Mouse (Mus musculus): ENCODE measurements around the gene Gm10447.

The Gm10447 gene

DNA sequence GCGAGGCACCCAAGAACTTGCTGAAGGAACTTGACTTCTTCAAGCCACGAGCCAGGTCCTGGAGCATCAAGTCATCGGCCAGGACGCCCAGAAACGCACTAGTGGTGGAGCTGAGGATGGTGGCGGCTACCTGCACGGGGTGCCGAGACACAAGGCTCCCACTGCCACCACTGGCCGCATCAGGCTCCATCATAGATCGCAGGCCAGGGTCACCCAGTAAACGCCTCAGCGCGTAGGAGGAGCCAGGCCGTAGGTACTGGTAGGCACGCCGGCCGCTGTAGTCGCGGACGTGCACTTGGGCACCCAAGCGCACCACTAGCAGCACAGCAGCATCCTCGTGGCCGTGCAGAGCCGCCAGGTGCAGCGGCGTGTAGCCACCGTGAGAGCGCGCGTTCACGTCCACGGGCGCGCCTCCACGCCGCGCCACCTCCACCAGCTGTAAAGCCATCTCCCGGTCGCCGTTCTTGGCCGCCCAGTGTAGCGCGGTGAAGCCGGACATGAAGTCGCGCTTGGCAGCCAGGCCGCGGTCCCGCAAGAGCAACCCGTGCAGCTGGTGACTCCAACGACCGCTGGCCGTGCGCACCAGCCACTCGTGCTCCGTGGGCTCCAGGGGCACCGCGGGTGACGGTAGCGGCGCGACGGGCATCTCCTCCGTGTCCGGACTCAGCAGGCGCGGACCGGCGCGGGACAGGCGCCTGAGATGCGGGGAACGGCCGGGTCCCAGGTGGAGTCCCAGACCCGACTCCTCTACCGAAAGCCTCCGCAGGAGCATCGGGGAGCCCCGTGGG, 21.7 kb upstream of the Gm10447 start:
- DNase-seq (ENCODE audit: low spot score in 2 of 2): peak; percentile 37 to 53

DNA sequence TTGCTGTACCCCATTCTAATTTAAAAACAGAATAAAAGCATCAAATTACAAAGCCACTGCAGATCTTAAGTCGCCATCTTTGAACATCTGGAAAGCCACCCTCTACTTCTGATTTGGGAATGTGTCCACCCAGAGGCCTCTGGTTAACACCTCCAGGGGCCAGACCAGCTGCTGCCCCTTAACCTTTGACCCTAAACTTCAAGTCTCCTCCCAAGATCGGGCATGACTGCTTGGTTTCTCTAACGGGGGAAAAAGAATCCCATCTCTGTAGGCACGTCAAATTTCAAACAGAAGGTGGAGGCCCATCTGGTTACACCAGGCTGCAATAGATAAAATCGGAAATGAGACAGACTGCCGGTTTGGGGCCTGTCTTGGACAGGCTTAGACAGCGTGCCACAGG, 20.9 kb upstream of the Gm10447 start:
- DNase-seq (ENCODE audit: low spot score in 2 of 2): no peak

DNA sequence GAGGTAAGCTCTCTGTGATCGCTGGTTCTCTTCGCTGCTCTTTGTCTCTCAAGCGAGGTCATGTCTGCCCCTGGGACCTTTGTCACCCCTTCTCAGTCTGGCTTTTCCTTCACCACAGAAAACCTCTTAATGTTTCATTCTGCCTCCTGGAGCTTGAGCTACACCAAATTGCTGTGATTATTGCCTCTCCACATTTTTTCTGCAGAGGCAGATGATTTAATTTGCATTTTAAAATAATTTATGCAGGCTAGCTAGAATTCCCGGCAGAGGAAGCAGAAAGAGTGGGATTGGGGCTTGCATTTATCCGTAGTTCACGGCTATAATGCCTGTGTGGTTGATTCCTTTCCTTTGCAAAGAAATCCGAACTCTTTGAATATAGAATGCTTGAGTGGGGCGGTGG, 18.7 kb upstream of the Gm10447 start:
- no peak for DNase-seq (ENCODE audit: low spot score in 2 of 2)

DNA sequence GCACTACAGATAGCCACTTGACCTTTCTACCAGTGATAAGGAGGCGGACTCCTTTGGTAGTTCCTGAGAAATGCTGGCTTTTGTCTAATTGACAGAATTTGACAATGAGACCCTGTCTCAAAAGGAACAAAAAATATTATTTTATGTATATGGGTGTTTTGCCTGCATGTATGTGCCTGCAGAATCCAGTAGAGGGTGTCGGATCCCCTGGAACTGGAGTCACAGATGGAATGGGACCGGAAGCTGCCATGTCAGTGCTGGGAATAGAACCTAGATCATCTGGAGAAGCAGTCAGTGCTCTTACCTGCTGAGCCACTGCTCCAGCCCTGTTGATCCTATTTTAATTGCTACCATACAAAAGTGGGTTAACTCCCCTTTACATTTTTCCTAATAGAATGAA, 15.8 kb upstream of the Gm10447 start:
- DNase-seq (ENCODE audit: low spot score in 2 of 2): no peak

DNA sequence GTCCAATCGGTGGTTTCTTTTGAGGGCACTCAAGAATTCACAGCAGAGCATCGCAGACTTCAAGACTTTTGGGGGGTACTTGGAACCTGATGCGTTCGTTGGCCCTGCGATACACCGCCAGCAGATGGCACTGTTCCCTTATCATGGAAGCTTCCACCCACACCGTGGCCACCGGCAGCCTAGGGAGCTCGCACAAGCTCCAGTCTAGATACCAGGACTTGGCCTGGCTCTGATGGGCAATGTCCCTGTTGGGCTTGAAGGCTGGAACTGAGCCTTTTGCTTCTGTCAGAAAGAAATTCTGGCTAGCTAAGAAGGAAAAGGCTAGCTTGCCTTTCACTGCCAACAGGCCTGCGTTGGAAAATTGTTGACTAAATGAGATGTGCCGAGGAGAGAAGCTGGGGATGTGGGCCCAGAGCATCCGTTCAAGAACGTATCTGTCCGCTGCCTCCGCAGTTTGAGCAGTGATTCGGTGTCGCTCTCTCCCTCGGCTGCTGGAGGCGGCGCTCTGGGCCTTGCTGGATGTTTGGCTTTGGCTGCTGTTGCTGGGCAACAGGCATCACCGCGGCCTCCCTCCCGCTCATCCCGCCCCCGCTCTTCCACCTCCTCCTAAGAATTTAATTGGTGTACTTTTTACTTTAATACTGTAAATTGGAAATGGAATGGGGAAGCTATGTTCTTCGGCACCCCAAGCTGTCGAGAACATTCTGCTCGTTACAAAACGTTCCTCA, 13.2 kb upstream of the Gm10447 start, which contains the start of gene Gm9837:
TSS of gene Gm9837 (minus strand) at position 512 of the 728 bp plus-strand sequence.
- peak; percentile 97 to 98 for DNase-seq (ENCODE audit: low spot score in 2 of 2)

DNA sequence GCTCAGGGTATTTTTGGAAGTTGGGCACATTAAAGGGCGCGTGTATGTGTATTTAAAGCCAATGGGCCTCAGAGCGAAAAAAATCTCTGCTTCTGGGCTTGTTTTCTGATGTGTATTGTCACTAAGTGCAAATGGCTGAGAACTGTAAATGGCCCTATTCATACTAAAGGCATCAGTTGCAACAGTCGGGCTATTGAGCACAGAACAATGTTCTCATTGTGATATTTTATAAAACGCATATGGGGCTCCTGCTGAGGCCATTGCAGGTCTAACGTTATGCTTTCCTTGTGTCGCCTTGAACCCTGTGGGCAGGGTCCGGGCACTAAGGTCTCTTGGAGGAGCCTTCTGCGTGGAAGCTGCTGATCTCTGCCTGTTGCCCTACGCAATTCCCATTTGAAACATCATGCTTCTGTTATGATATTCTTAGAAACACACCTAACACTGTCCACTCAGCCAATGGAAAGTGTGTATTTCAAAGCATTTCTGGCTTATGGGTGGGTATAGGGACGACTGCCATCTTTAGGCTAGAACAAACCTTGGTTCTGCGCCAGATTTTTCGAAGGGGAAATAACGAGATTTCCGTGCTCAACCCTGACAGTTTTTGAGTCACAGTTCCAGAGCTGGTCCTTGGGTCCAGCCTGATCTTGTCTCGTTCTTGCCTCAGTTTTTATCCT, 12.5 kb upstream of the Gm10447 start:
- peak; percentile 25 to 53 for DNase-seq (ENCODE audit: low spot score in 2 of 2)

DNA sequence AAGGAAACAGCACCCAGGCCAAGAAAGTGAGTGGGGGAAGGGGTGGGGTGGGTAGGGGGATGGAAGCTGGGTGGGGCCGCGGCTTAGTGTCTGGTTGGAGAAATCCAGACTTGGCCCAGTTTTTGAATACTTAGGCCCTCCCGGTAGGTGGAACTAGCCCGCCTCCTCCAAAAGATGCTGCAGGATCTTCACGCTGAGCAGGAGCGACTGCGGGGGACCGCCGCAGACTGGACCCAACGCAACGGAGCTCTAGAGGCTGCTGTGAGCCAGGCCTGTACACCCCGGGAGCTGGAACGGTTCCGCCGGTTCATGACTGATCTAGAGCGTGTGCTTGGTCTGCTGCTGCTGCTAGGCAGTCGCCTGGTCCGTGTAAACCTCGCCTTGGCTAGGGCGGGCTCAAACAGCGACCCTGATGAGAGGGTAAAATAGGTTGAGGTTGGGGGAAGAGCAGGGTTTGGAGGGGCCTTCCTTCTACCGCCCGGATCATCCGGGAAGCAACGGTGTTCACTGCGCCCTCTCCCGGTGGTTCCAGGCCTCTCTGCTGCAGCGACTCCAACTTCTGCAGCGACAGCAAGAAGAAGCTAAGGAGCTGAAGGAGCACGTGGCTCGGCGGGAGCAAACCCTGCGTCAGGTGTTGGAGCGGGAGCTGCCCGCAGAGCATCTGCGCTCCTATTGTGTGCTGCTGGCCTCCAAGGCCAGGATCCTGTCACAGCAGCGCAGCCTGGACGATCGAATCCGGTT, 9.5 kb upstream of the Gm10447 start:
- DNase-seq (ENCODE audit: low spot score in 2 of 2): peak; percentile 86 to 87

DNA sequence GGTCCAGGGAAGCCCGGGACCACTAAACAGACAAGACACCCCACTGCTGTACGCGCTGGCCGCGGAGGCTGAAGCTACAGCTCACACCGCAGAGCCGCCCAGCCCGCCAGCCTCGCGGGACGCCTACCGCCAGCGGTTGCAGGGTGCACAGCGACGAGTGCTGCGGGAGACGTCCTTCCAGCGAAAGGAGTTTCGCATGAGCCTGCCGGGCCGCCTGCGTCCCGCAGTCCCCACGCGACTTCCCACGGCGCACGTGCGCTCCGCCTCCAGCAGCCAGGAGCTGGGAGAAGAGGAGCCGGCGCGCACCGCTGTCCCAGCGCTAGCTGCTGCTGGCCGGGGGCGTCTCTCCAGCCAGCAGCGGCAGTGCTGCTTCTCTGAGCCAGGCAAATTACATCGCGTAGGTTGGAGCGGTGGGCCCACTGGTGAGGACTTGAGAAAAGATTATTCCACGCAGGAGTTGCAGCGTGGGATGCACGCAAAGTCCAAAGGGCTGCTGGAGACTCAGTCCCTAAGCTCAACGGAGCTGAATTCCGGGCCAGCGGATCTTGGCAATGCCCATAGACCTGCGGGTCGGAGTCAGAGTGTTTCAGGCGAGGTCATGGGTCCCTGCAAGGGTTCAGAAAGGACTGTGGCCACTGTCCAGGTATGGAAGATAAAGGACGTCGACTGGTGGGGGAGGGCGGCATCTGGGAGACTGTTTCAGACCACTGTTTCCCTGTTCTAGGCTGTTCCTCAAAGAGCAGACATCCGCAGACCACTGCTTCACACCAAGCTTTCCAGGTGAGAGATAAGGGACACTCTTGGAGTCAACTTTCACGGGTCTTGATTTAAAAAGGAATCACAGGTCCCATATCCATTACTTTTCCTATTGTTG, 6.9 kb upstream of the Gm10447 start:
- DNase-seq (ENCODE audit: low spot score in 2 of 2): peak; percentile 67 to 74

DNA sequence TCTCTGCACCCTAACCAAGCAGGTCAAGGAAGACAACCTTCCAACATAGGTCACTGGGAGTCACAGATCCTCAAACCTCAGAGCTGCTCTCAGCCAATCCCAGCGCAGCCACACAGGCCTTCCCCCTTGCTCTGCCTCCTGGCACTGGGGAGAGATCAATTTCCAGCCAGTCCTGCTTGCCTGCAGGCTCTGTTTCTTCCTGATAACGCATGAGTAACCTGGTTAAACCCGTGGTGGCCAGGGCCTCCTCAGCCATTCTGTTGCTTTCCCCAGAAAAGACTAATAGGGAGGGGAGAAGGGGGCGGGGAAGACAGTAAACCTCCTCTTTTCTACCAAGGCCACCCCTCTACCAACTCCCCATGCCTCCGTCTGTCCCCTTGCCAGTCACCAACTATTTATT, 4.8 kb upstream of the Gm10447 start:
- no peak for DNase-seq (ENCODE audit: low spot score in 2 of 2)

DNA sequence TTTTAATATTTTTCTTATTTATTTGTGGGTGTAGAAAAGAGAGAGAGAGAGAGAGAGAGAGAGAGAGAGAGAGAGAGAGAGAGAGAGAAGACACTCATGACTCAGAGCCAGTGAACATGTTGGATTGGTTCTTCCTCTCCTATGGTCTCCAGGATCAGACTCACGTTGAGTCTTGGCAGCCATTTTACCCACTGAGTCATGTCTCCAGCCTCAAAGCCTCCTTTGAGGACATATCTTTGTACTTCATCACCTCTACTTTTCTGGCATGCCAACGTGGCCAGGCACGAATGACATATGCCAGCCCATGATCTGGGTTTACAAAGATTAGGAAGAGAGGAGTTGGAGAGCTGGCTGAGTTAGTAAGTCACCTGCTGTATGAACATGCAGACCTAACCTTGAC, 3.3 kb upstream of the Gm10447 start:
- no peak for DNase-seq (ENCODE audit: low spot score in 2 of 2)

DNA sequence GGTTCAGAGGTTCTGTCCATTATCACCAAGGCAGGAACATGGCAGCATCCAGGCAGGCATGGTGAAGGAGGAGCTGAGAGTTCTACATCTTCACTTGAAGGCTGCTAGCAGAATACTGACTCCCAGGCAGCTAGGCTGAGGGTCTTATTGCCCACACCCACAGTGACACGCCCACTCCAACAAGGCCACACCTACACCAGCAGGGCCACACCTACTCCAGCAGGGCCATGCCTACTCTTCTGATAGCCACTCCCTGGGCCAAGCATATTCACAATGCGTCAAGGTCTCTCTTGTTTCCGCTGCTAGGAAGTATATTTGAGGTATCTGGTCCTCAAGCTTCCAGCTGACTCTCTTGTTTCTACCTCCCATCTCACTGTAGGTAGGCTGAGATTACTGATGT, 2.1 kb upstream of the Gm10447 start:
- no peak for DNase-seq (ENCODE audit: low spot score in 2 of 2)

DNA sequence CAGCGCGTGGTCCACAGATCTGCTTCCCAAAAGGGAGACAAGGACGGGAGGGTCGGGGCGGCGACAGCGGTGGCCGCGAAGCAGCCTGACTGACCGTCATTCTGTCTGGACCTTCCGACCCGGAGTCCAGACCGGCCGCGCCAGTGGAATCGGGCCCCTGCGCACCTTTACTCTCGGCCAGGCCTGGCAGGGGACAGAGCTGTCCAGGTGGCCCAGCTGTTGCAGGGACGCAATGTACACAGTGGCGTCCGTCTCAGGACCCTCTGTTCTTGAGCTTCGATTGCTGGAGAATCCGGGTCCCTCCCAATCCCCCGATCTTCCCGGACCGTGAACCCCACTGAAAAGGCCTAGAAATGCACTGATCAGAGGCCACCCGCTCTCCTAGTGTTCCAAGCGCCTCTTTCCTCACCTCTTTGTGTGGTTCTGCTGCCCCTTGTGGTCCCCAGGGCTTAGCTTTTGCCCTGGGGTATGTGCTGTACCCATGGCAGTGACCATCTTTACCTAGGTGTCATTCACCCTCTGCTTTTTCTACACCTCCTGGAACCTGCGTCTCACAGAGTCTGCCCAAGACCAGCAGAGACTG, 553 bp upstream of the Gm10447 start:
- DNase-seq (ENCODE audit: low spot score in 2 of 2): no peak

DNA sequence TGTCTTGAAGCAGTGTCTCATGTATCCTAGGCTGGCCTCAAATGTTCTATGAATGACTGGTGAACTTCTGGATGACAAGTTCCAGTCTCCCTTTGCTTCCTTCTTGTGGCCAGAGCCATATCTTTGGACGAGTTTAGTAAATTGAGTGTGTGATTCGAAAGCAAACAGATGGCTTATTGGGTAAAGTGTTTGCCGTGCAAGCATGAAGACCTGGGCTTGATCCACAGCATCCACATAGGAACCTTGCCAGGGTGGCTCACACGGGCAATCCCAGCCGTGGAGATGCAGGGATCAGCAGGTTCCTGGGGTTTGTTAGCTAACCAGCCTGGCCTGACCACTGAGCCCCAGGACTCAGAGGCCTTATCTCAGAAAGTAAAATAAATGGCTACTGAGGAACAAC, 3.9 kb downstream of the Gm10447 start:
- DNase-seq (ENCODE audit: low spot score in 2 of 2): no peak

DNA sequence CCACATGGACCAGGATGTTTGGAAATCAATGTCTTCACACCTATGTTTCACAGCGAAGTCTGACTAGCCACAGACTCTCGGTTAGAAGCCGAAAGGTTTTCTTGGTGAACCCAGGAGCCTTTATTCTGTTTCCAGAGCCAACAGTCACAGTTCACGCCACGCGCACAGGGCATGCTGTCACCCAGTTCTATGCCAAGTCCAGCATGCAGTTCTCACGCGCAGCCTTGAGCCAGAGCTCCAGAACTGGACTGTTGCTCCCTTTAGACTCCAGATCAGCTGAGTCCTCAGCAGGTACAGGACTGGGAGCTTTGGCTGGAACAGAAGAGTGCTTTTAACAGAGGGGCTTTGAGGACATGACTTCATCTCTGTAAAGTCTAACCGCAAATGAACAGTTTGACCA, 4.5 kb downstream of the Gm10447 start:
- no peak for DNase-seq (ENCODE audit: low spot score in 2 of 2)

DNA sequence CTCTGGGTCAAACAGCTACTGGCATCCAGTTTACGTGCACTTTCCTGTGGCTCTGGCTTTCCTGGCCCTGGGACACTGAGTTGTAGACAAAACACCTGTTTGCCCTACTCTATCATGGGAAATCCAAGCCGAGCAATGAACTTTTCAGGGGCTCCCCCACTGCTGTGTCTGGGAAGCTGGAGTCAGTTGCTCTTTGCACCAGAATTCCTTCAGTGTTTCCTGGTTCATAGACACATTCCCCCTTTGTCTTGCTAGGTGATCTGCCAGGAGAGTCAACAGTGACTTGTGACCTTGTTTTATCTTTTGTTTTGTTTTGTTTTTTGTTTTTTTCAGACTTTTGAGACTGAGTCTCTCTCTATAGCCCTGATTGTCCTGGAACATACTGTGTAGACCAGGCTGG, 5.5 kb downstream of the Gm10447 start:
- no peak for DNase-seq (ENCODE audit: low spot score in 2 of 2)

DNA sequence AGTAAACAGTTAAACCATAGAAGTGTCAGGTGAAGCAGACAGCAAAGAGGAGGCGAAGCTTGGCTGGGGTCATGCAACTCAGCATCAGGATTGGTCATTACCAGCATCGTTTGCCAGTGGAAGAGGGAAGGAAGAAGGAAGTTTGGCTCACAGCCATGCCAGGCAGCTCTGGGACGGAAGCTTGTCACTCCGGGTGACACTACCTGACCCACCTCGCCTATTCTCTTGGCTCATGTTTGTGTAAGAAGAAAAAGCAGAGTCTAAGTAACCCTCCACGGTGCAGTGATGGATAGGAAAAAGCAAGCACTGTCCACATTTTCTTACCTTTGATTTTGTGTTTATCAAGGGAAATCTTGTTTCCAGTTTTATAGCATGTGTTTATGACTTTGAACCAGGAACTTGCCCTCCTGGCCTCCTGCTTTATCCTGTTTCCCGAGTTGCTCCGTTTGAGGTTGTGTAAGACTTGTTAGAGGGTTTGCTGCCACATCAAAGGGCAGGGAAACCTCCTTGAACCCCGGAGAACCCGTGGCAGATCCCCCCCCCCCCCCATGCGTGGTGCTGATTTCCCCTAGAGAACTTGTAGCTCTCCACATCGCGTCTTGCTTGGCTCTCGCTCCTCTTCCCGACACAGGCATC, 6.7 kb downstream of the Gm10447 start:
- no peak for DNase-seq (ENCODE audit: low spot score in 2 of 2)

DNA sequence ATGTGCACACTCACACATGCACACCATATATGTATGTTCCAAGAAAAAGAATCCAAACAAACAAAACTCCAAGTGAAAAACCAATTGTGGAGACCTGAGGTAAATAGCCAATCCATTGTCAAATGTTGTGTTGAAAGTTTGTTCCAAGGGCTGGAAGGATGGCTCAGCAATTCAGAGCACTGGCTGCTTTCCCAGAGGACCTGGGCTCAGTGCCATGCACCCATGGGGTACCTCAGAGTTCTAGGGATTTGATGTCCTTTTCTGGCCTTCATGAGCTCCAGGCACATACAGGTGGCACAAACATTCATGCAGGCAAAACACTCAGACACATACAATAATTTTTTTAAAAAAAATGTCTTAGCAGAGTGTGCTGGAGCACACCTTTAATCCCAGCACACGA, 8.4 kb downstream of the Gm10447 start:
- no peak for DNase-seq (ENCODE audit: low spot score in 2 of 2)

DNA sequence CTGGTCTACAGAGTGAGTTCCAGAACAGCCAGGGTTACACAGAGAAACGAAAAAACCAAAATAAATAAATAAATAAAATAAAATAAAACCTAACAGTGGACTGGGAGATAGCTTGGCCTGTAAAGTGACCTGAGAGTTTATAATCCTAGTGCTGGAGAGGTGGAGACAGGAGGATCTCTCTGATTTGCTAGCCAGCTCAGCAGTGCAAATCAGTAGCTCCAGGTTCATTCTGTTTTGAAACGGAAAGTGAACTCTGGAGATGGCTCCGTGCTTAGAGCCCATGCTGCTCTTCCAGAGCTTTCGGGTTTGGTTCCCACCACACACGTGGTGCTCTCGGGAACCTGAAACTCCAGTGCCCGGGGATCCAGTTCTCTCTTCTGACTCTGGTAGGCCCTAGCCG, 8.9 kb downstream of the Gm10447 start:
- no peak for DNase-seq (ENCODE audit: low spot score in 2 of 2)

DNA sequence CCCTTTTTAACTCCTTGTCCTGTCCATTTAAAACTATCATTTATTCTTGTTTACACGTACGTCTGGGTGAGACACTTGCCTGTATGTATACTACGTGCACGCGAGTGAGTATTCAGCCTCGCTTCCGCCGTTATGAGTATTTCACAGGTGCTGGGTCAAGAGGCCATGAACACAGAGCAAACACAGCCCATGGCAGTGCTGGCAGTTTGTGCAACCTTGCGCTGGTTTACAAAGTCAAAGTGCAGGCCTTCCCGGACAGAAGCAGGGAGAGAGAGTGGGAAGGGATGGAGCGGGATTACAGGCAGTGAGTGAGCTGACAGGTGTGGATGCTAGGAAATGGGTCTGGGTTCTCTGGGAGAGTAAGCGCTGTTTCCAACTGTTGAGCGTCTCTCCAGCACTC, 10.7 kb downstream of the Gm10447 start:
- no peak for DNase-seq (ENCODE audit: low spot score in 2 of 2)

DNA sequence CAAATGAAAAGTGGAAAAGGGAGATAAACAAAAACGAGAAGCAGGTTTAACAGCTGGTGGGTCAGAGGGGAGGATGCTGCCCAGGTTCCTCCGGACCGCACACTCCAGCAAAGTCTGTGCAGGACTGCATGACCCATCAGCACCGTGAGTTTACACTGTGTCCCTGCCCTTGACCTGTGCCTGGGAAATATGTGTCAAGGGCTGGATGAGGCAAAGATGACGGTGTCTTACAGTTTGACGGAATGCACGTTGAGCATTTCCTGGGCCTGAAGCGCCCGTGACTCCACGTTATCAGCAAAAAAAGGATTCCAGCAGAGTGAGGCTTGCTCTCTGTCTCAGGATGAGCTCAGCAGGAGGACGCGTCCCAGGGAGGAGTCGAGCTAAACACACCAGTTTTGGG, 11.3 kb downstream of the Gm10447 start:
- DNase-seq (ENCODE audit: low spot score in 2 of 2): no peak
